Mouse (Mus musculus): Measurements from ENCODE around the gene Lins1.

DNA sequence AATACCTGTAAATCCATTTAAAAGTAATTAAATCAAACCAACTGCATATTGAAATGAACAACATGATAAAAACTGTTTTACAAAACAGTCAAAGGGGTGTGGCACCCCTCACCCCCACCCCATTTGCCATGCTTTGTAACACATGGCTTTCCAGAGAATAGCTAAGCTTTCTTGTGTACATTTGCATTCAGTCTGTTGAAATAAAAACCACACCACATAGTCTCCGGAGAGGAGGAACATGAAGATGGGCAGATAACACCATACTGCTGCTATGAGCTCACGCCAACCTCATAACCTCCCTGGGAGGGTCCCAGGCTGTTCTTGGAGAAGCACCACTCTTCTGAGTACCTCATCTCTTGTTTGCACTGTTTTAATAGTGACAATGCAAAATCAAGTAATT lies 40.5 kb upstream of the Lins1 start:
- TF ChIP-seq POLR2A (IDR thresholded peaks at IDR 0.05; ENCODE audit: insufficient read depth, low read depth, low read length) (no peak), CTCF (IDR thresholded peaks at IDR 0.05; ENCODE audit: insufficient read depth, low read depth, low read length) (no peak)
